ENCODE assay signal across 9 mouse cellular contexts in genomic region chr15:98002991-98003821, GRCm38 (mm10). TPM values are rescaled to one million over a fixed set of nuclear protein-coding genes. Genes with fewer than 3 reads are reported as not detected.
DNase-seq lines count a peak whose midpoint lies in the region; ATAC-seq lines count a peak whose summit lies in the region.
"Had no signal": no experiment of that assay in that cellular context is flagged by ENCODE, and none has a peak within 500 bp of the region (broad histone marks: within the 10 kb centered on the region; RNA-seq: fewer than 3 reads in every experiment).

No protein-coding gene starts in this region.

- WGBS in lung, embryonic 16.5 days: 1% methylated on average over 42 of the region's 42 CpGs
- under 1% methylated on average over 42 of the region's 42 CpGs for WGBS in forebrain, embryonic 11.5 days
- WGBS in neural tube, embryonic 12.5 days: under 1% methylated on average over 42 of the region's 42 CpGs

- peak overlapping the region; percentile 40 for H3K4me3 ChIP-seq in lung, embryonic 16.5 days (ENCODE audit: low read length)
- H3K4me3 ChIP-seq in forebrain, embryonic 11.5 days (ENCODE audit: low read depth, low read length): peak overlapping the region; percentile 61
- H3K4me3 ChIP-seq in neural tube, embryonic 12.5 days: peak overlapping the region; percentile 56

- DNase-seq in lung, adult 18-20 months: no peak
- peak; percentile 81 for DNase-seq in forebrain, embryonic 11.5 days (ENCODE audit: low spot score)
- peak; percentile 68 to 75 for DNase-seq in kidney, postnatal 4 days
- no peak for DNase-seq in spleen, postnatal 36 days (ENCODE audit: low spot score in 2 of 2)
- no peak for DNase-seq in thymus, postnatal 0 days (ENCODE audit: low spot score)
- DNase-seq in layer of hippocampus, postnatal 36 days: no peak

- peaks cover 82% of the 10 kb centered on the region for H3K27me3 ChIP-seq in lung, embryonic 16.5 days (ENCODE audit: control insufficient read depth, insufficient read depth, low read depth, low read length)
- peaks cover 2% of the 10 kb centered on the region for H3K27me3 ChIP-seq in forebrain, embryonic 11.5 days (ENCODE audit: control insufficient read depth, insufficient read depth, low read length)
- peaks cover 19% of the 10 kb centered on the region; the same call in 1 of the 2 replicates for H3K27me3 ChIP-seq in neural tube, embryonic 12.5 days (replicated peaks)

- peak overlapping the region; percentile 63 for H3K4me2 ChIP-seq in lung, embryonic 16.5 days (ENCODE audit: low read depth, low read length)
- H3K4me2 ChIP-seq in forebrain, embryonic 11.5 days (ENCODE audit: low read depth, low read length, severe bottlenecking): peak overlapping the region; percentile 89
- peak overlapping the region; percentile 85 for H3K4me2 ChIP-seq in neural tube, embryonic 12.5 days (replicated peaks)

- no peaks in the 10 kb centered on the region for H3K9me3 ChIP-seq in lung, embryonic 16.5 days (ENCODE audit: control insufficient read depth, low read length)
- H3K9me3 ChIP-seq in forebrain, embryonic 11.5 days (ENCODE audit: control insufficient read depth, low read length): no peaks in the 10 kb centered on the region
- H3K9me3 ChIP-seq in neural tube, embryonic 12.5 days: no peaks in the 10 kb centered on the region

- no peak overlapping the region for H3K27ac ChIP-seq in lung, embryonic 16.5 days (ENCODE audit: low read length)
- H3K27ac ChIP-seq in forebrain, embryonic 11.5 days (ENCODE audit: low read depth, low read length): peak overlapping the region; percentile 93
- H3K27ac ChIP-seq in neural tube, embryonic 12.5 days: peak overlapping the region; percentile 65
- H3K27ac ChIP-seq: liver, embryonic 14.5 days had no signal

- ATAC-seq in lung, embryonic 16.5 days (ENCODE audit: low read depth): no peak
- ATAC-seq in forebrain, embryonic 11.5 days (replicated peaks; ENCODE audit: low FRiP score): no peak
- ATAC-seq in neural tube, embryonic 12.5 days (ENCODE audit: low FRiP score, low read depth): peak; percentile 17; the same call in 1 of the 2 replicates

- H3K36me3 ChIP-seq in lung, embryonic 16.5 days (ENCODE audit: control insufficient read depth, insufficient read depth, low read length): no peaks in the 10 kb centered on the region
- H3K36me3 ChIP-seq in forebrain, embryonic 11.5 days (ENCODE audit: control insufficient read depth, insufficient read depth, low read length): peaks cover 3% of the 10 kb centered on the region; the same call in 1 of the 2 replicates
- H3K36me3 ChIP-seq in neural tube, embryonic 12.5 days: peaks cover 8% of the 10 kb centered on the region

- 0 out of 2 replicates have a peak overlapping the region, but pooled peaks have one; percentile 2 for H3K9ac ChIP-seq in lung, embryonic 16.5 days (ENCODE audit: low read length)
- peak overlapping the region; percentile 82 for H3K9ac ChIP-seq in forebrain, embryonic 11.5 days (ENCODE audit: low read length)
- peak overlapping the region; percentile 81 for H3K9ac ChIP-seq in neural tube, embryonic 12.5 days
- H3K9ac ChIP-seq: liver, embryonic 14.5 days had no signal

- H3K4me1 ChIP-seq in lung, embryonic 16.5 days (replicated peaks; ENCODE audit: control insufficient read depth, insufficient read depth, low read length): peaks cover 36% of the 10 kb centered on the region
- peaks cover 29% of the 10 kb centered on the region for H3K4me1 ChIP-seq in forebrain, embryonic 11.5 days (replicated peaks; ENCODE audit: control insufficient read depth, insufficient read depth, low read length)
- H3K4me1 ChIP-seq in neural tube, embryonic 12.5 days: peaks cover 61% of the 10 kb centered on the region

RNA-seq across cellular contexts. Expression of gene Col2a1, which starts 1.3 kb away (rescaled TPM):
- 17.0 and 19.2 TPM in 2 replicates for polyA plus RNA-seq in lung, embryonic 16.5 days (2015; fragmentation: Nextera tagmentation; extraction: Ambion mirVana)
- polyA plus RNA-seq in forebrain, embryonic 11.5 days (2014; fragmentation: Nextera tagmentation; extraction: Ambion mirVana): 128 and 143 TPM in 2 replicates
- 182 and 193 TPM in 2 replicates for polyA plus RNA-seq in neural tube, embryonic 12.5 days (2016; fragmentation: Nextera tagmentation; extraction: Ambion mirVana)
- polyA plus RNA-seq in thymus, postnatal 0 days (2015; fragmentation: Nextera tagmentation; extraction: Ambion mirVana): 0.28 and 0.36 TPM in 2 replicates
- under 1 TPM; 0.47 to 0.48 TPM for total RNA-seq in layer of hippocampus, postnatal 36 days (2021)

RNA-seq across cellular contexts. Expression of gene Tmem106c, which starts 39.2 kb away (rescaled TPM):
- polyA plus RNA-seq in lung, embryonic 16.5 days (2015; fragmentation: Nextera tagmentation; extraction: Ambion mirVana): 46.6 and 51.2 TPM in 2 replicates
- 44.5 and 47.8 TPM in 2 replicates for polyA plus RNA-seq in forebrain, embryonic 11.5 days (2014; fragmentation: Nextera tagmentation; extraction: Ambion mirVana)
- polyA plus RNA-seq in neural tube, embryonic 12.5 days (2016; fragmentation: Nextera tagmentation; extraction: Ambion mirVana): 50.2 and 50.8 TPM in 2 replicates
- polyA plus RNA-seq in thymus, postnatal 0 days (2015; fragmentation: Nextera tagmentation; extraction: Ambion mirVana): 39.0 and 40.9 TPM in 2 replicates
- 10 to 100 TPM; 29.1 to 30.4 TPM for total RNA-seq in layer of hippocampus, postnatal 36 days (2021)

Comparison
In these comparisons a context has a peak if more than half of its experiments do, and no peak if none do; other contexts are left out.
1. H3K9ac ChIP-seq: peak in every context shown above with its lines; median percentile 82 in forebrain, embryonic 11.5 days; 81 in neural tube, embryonic 12.5 days; 2 in lung, embryonic 16.5 days.
2. DNase-seq: peak in forebrain, embryonic 11.5 days (single experiment) and kidney, postnatal 4 days (2 of 2); none in lung, adult 18-20 months (0 of 2), spleen, postnatal 36 days (0 of 2), thymus, postnatal 0 days (single experiment) and layer of hippocampus, postnatal 36 days (0 of 2).
3. RNA of gene Col2a1, which starts 1.3 kb away (polyA plus RNA-seq): 182 to 193 TPM in neural tube, embryonic 12.5 days, 128 to 143 TPM in forebrain, embryonic 11.5 days and 17.0 to 19.2 TPM in lung, embryonic 16.5 days; 0.28 to 0.36 TPM in thymus, postnatal 0 days; every median in the first group is over 10 times any median in the second.
4. Peak in every context shown above with its lines, with median percentiles within 50 percentile points of each other: H3K4me2 ChIP-seq and H3K4me3 ChIP-seq.